Mouse (Mus musculus) ovary, postnatal 36 days (tissue): Measurements from ENCODE around the gene Zfp319.
A peak's percentile ranks its signal among the peaks of the same experiment; 100 is the strongest.

ENCODE experiments used
- DNase-seq: peaks from one replicate; pipeline ENCODE4 v3.0.0; 2022; ENCODE audit warnings: low spot score, mixed read lengths

Gene Zfp319

DNA sequence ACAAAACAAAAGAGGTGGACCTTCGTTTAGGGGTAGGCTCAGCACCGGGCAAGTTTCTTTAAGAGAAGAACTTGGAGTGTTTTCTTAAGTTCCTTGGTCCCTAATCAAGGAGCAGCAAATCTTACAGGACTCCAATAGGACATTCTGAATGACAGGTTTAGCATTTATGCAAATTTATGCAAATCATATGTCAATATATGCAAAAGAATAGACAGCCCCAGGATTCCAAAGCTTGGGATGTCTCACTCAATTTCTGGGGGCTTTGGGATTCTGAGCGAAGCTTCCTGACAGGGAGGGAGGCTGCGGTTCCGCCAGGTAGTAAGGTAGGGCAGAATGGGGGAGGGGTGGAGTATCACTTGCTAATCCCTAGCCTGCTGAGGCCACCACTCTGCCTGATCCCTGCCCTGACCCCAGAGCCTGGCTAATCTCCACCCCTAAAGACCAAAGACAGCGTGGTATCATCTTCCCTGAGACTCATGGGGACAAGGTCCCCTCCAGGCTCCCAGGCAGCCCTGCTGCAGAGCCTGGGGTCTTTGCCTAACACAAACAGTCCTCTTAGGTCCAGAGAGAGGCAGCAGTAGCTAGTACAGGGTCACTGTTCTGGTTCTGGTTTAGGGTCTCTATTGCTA is 21.3 kb downstream of the Zfp319 start, which contains the start of gene Tepp:
Gene Tepp, plus strand, starts transcription at position 225 of the 629 bp plus-strand sequence.
- no peak for DNase-seq

DNA sequence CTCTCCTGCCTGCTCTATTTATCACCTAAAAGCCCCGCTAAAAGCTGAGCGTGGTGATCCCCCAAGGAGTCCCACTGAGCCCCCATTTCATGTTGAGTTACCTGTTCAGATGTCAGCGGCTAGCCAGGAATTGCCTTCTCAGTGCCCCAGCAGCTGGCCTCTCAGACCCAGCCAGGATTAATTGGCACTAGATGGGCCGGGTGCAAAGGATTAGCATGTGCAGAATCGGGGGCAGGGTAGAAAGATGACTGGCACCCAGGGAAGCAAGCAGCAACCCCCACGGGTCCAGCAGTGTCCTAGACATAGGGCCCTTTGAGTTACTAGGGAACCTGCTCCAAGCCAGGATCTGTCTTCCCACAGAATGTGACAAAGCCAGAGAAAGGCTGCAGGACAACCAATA is 25.3 kb downstream of the Zfp319 start, which contains the start of gene Cngb1:
Gene Cngb1, minus strand, starts transcription at position 155 of the 400 bp plus-strand sequence.
- no peak for DNase-seq

GRCm38 (mm10) chr8:95305526-95305925 is 26.2 kb downstream of the Zfp319 start:
- DNase-seq = no peak

GRCm38 (mm10) chr8:95302410-95302809 is 29.3 kb downstream of the Zfp319 start:
- DNase-seq = no peak

DNA sequence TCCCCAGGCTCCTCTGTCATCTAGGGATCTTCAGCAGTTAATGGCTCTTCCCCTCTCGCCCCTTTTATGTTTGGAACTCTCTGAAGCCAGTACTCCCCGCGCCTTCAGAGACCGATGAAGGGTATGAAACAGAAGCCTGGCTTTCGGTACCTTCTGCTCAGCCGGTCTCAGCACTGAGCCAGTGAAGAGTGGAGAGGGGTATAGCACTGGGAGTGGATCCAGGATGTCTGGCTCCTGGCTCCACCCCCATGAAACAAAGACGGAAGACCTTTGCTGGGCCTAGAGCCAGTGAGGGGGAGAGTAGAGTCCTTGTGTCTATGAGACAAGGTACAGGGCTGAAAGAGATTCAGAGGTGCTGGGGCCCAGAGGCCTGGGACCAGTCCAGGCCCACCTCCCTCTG is 37.9 kb downstream of the Zfp319 start:
- DNase-seq = peak; percentile 58

DNA sequence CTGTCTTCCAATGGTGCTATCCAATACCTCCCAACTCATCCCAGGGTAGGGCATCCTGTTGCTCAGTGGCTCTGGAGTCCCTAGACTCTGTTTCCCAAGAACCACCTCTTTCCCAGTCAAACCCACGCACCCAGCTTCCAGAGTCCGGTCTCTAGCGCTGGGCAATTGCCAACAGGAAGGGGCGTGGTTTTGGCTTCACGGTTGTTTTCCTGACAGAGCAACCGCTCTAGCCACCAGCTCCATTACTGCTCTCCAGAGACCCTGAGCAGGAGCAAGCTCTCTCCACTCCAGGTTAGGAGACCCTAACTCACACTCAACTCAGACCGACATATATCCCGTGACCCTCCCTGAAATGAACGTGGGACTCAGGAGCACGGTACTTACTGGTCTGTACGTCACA is 38.6 kb downstream of the Zfp319 start:
- DNase-seq = peak; percentile 87

DNA sequence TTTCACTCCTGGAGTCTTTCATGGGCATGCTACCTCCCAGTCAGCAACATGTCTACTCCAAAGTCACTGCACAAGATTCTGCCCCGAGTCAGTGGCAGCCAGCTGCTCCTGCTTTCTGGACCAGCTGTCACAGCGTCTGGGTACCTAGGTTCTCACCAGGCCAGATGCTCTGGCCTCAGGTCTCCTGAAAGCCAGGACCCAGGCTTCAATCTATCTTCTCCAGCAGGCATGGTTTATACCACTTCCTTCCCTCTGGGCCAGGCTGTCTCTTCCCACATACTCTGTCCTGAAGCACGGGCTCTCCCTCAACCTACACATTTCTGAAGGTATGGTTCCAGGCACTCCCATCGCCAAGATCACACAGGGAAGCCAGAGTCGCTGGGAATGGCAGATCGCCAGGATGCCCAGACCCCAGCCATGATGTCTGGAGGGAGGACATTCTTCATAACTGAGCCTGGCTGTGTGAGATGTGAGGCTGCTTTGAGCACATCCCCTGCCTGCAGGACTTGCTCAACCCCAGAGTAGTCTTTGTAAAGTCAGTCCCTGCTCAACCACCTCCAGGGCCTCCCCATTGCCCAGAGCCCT is 42.6 kb downstream of the Zfp319 start:
- DNase-seq = no peak

- no peak for DNase-seq
Measured at GRCm38 (mm10) chr8:95281493-95281892, 50.3 kb downstream of the Zfp319 start.
